Mouse (Mus musculus) CD4-positive, CD25-positive, alpha-beta regulatory T cell, adult 2 months (primary cell): ENCODE measurements at regions not wholly inside any gene's neighbourhood (a gene's known extent, or its start where the extent isn't known, plus 50 kb on each side); places are given as distances from the start of the nearest gene placed in this dataset.

Experiments used
- DNase-seq: peaks from one replicate; pipeline ENCODE4 v3.0.0-alpha.2; 2012; ENCODE audit warnings: low read depth, low spot score

DNA sequence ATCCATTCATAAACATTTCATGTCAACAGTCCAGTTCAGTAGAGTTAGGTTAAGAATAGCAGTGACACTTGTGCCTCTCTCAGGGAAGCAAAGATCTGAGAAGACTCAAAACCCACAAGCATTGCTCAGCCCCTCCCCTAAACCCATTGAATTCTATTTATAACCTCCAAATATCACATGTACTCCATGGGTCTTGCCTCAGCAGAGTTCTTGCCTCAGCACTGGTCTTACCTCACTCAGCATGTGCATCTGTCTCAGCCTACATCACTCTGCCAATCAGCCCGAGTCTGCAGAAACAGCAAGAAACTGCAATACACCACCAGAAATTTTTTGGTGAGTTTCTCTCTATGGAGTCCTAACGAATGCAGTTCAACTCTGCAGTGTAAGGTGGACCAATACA, 478.8 kb upstream of the Vstm2b start:
- DNase-seq: no peak

DNA sequence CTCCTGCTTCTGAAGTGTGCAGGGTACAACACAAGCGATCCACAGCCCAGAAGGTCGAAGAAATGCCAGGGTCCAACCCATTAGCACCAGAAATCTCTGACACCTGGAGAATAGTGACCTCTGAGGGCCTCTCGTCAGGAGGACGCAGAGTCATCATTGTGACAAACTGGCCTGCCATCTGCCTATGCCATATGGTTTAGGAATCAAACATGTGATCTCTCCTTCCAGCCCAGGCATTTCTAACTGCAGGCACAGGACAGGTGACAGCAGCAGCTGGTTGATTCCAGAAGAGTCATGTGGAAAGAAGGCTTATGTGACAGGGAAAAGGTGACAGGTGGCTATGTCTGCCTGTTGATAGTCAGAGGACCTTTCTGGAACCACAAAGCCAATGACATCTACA, 476.0 kb upstream of the Vstm2b start:
- DNase-seq: no peak

DNA sequence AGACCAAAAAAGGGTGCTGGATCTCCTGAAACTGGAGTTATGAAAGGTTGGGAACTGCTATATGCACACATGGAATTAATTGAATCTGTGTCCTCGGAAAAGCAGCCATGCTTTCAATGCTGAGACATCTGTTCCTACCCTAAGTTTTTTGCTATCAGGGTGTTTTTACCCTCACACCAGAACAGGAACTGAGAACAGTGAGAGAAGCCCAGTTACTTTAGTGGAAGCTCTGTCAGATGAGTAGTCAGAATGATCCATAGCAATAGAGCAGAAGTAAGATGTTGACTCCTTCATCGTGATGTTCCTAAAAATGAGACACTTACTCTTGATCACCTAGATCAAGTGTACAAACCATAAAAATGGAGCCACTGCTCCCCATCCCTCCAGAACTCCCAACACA, 468.7 kb upstream of the Vstm2b start:
- DNase-seq: no peak

DNA sequence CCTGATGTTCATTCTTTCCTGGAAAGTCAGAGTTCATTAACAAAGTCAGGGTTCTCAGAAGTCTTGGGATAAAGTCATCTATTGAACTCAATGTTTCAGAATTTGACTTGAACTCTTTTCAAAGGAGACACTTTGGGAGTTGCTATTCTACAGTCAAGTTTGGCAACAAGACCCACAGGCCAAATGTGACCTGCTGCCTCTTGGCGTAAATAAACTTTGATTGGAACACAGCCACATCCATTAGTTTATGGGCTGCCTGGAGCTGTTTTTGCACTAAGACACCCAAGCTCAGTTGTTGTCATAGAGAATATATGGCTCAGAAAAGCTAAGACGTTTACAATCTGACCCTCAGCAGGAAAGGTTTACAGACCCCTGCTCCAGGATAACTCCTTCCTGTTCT, 464.2 kb upstream of the Vstm2b start:
- DNase-seq: no peak

DNA sequence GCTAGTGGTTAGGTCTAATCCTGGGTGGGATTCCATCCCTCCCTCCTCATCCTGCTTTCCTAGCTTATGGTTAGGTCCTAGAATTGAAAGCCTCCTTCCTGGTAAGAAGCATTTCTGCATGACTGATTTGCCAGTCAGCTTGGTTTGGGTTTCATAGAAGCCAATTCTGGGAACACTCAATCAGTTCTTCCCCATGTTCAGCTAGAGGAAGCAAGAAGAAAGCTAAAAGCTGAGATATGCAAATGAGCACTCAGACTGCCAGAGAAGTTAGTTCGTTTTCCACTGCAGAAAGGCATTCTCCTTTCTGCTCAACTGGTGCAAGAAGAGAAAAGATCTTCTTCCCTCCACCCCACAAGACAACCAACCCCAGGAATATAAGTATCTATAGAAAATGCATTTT, 457.0 kb upstream of the Vstm2b start:
- no peak for DNase-seq

DNA sequence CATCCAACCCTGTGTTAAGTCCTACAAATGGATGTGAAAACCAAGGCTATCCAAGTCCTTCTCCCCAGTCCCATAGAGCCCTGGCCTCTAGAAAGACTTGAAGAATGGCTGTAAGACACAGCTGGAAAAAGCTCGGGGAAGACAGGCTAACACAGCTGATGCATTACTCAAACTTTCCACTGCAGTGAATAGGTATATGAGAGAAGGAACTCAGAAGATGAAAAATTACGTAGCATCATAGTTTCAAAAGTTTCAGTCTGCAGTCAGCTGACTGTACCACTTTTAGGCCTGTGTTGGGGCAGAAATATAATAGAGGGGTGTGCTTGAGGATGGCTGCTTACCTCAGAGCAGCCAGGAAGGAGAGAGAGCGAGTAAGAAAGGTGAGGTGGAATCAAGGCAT, 456.3 kb upstream of the Vstm2b start:
- DNase-seq: no peak

DNA sequence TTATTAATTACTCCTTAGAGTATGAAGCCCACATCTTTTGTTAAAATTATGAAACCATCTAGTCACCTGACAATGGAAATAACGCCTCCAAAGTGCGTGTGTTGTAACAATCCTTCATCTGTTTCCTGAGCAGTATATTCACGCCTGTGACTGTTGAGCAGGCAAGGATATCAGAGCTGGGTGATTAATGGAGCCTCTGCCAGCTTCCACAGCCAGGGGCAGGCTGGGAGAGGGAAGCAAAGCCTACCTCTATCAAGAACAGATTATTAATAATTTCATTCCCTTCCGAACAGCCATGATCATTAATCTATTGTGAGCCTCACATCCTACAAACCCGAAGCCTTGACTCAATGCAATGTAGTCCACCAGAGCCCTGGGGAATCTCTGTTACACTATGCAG, 431.7 kb upstream of the Vstm2b start:
- no peak for DNase-seq

DNA sequence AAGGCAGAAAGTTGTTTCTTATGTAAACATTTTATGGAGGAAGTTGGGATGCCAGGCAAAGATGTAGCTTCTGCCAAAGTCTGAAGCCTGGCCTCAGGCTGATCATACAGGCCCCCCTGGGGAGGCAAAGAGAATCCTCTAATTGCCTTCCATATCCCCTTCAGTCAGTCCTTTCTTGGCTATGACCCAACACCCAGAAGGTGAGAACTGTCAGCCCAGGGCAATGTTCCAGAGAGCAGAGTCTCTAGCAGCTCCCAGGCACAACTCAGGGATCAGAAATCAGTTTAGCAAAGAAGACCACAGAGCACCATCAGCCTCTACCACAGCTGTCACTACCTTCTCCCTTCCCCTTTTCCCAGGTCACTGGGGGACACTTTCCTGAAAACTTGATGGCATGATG, 410.9 kb upstream of the Vstm2b start:
- no peak for DNase-seq

DNA sequence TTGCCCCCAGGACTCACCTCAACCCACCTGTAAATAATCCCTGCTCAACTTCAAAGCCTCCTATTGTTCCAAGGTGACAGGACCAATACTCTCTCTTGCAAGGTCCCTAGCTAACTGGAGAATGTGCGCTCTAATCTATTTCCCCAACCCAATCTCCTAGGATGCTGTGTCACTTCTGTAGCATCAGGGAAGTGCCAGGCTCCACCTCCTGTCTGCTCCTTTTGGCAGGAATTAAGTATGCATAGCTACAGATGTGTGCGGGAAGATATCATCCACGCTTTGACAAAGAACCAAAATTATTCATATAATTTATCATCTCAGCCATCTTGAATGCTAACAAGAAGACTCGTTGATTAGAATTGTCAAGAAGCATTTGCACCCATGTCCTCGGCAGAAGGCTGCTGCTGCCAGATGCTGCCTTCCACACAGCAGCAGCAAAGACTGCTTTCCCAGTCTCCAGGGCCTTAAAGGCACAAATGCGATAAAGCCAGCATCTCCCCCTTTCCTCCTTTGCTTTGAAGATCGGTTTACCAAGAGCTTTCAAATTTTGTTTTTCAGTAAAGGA, 375.3 kb upstream of the Vstm2b start:
- DNase-seq: no peak

DNA sequence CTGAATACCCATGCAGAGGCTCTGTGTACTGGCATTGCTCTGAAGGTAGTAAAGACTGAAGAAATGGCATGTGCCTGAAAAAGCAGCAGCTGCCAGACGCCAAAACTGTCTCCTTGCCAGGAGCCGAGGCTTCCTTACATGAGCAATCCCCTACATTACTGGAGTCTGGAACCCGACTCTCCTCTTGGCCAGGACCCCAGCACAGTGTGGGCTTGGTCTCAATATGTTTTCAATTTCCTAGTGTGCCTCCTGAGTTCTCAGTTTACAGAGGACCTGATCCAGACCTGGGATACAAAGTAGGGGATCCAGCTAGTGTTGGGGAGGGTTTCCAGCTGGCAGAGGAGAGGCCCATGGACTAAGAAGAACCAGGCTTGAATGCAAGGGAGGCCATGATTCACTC, 361.5 kb upstream of the Vstm2b start:
- DNase-seq: no peak

DNA sequence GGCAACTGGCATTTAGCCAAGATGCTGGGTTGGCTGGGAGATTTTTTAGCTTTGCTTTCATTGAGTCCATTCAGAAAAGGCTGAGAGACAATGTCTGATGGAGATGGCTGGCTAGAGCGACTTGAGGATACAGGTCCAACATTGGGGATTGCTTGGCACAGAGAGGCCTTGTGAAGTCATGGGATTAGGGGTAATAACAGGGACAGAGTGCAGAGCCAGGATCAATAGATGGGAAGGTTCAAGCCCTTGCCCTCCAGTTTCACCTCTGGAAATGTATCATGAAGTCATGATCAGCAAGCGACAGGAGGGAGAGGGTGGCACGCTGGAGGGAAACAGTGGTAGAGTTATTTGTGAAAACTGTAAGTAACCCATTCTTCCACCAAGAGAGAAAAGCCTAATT, 360.5 kb upstream of the Vstm2b start:
- DNase-seq: no peak

DNA sequence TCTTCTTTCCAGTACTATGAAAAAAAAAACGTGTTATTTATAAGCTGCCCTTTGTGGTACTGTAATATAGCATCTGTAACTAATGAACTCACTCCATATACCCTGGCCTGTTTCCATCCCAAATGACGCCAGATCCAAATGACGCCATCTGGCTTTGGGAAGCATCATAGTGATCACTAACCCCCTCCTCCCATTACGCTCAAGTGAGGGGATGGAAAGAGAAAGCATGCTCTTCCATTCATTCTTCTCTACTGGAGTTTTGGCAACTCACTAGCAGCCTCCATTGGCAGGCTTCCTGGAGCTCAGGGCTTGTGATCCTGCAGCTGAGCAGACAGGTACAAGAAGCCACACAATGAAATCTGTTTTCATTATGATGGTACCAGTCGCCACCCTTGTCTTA, 358.3 kb upstream of the Vstm2b start:
- no peak for DNase-seq

DNA sequence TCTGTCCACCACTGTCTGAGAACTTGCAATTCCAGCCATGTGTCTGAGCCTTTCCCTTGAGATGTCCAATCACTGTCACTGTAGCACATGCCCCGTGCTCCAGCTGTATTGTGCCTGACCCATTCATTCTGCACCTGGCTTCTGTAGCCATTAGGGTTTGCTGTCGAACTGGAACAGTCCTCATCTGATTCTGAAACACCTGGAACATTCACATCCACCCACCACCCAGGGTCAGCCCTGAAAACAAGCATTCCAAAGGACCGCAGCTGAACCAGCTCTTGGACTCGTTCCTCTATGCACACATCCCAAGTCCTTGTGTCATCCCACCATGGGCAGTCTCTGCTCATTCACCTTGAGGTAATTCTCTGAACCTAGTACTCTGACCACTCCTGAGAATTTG, 356.8 kb upstream of the Vstm2b start:
- no peak for DNase-seq

DNA sequence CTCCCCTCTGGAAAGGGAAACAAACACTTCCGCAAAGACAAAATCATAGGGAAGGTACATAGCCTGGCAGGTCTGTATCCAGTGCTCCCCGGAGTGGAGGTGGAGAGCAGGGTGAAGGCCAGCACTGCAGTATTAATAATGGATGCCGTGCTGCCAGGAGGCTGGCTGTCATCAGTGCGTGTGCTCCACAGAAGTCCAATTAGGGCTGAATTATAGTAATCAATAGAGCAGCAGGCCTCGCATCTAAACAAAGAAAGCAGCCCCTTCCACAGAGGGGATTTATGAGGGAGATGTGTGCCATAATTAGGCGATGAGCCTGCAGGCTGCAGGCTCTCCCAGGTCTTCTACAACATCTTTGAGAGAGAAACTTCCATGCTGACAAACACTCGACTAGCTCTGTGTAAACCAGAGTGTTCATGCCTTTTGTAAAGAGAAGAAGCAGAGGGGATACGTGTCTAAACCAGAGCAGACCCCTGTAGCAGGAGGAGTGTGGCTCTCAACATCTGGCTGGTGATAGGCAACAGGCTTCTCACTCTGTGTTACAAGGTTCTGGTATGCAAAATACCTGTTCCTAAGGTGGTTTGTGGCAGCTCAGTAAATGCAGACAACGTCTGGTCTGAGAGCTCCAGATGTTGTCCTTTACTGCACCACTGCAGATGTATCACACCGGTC, 334.5 kb upstream of the Vstm2b start:
- DNase-seq: no peak

DNA sequence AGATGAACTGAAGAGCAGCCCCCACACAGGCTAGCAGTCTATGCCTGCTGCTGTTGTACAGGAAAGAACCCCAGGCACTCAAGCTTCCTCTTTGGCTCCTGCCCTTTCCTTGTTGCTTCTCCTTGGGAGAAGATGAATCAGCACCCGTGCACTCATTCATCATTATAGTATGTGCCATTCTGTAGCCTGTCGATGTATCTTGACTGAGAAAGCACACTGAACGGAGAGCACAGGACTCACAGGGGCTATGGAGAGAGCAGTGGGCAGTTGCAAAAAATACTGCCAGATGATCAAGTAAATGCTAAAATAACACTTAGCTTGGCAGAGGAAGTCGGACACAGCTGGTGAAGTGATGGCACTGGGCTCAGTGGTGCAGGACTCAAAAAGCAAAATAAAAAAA, 322.2 kb upstream of the Vstm2b start:
- no peak for DNase-seq

DNA sequence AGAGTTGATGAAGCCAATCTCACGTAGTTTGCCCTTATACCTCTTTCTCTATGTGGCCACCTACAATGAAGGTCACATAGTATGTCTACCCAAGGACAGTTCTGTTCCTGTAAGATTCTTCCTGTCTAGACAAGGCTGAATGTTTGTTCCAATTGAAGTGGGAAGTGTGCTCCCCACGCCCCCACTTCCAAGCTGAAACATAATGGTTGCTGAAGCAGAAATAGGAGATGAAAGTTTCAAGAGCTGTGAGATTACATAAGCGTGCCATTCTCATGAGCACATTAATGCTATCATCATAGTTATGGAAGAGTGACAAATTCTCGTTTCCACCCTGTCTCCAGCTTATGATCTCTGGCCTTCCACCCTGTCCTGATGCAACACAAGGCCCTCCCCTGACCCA, 320.8 kb upstream of the Vstm2b start:
- no peak for DNase-seq

DNA sequence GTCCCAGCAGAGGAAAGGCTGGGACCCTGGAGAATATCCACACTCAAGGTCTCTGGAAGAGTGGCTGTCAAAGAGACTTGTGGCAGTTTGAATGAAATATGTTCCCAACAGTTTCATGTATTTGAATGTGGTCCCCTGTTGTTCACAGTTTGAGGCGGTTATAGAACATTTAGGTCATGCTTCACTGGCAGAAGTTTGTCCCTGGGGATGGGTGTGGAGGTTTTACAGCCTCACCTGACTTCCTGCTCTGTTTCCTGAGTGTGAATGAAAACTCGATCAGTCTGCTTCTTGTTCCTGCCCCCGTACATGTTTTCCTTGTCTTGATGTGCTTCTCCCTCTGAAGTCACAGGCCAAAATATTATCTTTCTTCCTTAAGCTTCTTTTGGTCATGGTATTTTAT, 277.4 kb upstream of the Vstm2b start:
- no peak for DNase-seq

DNA sequence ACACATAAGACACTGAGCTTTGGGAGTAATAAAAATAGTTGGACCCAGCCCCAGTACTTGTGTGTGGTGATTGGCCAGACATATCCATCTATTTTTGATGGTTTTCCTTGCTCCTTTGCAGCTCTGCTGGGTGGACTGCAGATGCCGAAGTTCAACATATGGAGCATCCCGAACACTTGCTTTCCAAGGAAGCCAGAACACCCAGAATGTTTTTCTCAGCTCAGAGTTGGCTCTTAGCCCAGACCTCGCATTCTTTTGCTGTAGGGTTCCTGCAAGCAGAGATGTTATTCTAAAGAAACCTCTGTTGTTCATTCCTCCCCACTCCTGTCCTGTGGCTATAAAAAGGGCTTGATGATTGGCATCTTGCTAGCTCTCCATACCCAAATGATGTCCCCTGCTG, 275.3 kb upstream of the Vstm2b start:
- DNase-seq: no peak

DNA sequence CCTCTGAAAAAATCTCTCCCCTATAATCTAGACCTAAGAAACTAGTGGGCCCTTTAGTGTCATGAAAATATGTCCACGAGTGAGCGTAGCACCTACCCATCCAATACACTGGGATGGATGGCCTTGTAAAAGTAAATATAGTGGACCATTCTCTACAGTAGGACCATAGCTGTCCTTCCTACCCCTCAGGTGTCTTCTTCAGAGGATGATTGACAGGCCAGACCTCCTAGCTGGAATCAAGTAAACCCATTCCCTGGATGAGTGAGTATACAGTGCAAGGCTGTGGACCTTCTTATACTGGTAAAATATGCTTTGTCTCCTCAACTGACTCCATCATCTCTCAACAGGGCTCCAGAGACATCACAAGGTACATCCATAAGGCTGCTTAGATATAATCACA, 274.8 kb upstream of the Vstm2b start:
- DNase-seq: no peak

DNA sequence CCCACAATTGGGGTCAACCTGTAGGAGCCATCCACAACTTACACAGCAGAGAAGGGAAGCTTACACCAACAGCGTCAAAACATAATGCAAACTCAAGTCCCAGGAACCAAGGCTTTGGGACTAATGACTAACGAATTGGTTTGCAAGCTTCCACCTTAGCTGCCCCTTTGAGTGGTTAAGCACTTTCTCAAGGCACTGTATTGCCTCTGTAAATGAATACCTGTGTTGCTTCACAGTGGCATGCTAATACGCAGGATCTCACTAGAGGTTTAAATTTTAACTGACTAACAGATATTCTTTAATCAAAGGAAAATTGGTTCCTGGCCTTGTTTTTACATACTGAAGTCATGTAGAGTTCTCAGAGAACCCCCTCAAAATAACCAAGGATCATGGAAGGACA, 261.8 kb upstream of the Vstm2b start:
- no peak for DNase-seq

DNA sequence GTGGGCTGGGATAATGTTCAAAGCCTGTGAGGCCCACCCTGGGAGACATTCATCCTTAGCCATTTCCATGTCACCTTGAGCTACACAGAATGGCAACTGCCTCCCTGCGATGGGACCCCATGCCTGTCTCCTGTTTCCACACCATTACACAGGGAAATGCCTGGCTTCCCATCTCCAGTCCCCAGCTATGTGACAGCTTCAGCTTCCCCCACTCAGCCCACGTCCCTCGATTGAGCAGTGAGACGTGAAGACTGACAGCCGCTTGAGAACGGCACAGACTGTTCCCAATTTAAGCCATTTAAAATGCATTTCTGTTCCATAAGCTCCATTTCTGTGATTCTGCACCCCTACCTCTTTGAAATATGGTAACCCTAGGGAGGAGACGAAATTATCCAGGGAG, 243.1 kb upstream of the Vstm2b start:
- no peak for DNase-seq

DNA sequence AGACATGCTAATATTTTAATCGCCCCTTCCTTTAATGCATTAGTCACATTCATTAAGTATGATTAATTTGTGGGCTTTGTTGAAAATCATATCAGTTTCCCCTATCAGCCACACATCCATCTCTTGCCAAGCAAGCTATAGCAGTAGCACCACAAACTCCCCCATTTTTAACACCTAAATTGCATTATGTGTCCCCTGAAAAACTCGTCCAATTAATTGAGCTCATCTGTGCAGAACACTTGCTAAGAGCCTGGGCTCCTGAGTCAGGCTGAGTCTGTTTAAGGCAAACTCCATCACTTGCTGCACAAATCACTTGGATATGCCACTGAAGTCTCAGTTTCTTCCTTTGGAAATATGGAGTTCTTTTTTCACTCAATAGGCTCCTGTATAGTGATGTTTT, 242.7 kb upstream of the Vstm2b start:
- no peak for DNase-seq

DNA sequence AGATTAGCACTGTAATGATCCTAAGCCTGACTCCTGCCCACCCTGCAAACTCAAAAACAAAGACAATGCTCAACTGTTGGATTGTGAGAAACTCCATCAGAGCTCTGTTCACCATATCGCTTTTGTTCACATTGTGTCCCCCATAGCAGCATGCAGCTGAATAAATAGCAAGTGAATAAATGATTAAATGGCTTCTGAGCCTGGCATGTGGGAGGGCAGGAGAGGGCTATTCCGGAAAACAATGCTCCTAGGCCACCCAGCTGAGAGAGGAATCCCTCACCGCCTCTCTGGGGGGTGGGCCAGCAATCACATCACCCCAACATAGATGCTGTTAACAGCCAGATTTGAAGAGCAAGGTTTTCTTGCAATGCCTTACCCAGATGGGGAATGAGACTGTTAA, 238.5 kb upstream of the Vstm2b start:
- DNase-seq: no peak

DNA sequence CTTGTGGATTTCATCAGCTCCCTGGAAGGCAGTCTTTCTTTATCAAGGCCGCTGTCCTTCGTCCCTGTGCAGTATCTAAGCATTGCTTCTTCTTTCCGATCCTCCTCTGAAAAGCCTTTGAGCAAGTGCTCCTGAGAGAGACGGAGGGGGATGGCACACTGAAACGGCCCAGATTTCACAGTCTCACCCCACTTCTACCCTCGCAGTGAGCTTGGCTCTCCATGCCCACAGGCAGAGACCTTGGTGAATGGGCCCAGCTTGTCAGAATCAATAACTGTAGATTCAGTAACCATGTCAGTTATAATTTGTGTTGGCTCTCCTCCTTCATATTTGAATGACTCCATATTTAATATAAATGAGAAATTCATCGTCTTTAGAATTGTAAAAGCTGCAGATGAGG, 234.3 kb upstream of the Vstm2b start:
- no peak for DNase-seq
